Mouse (Mus musculus) spleen, adult 2 months (tissue): ENCODE measurements around the gene Naxe.

Experiments
- CTCF ChIP-seq: fragments of 200-500 bp; IDR thresholded peaks from 2 replicates; pipeline ENCODE4 v1.5.1; 2011; ENCODE audit warnings: mild to moderate bottlenecking, inconsistent platforms; ENCODE audit not compliant: insufficient read depth, insufficient read length, insufficient replicate concordance; ENCODE audit errors: extremely low read depth
- POLR2A ChIP-seq: fragments of 200-500 bp; IDR thresholded peaks from 2 replicates; pipeline ENCODE4 v1.6.1; 2011; ENCODE audit warnings: low read depth, low read length, inconsistent platforms

- TF ChIP-seq POLR2A (no peak), CTCF (no peak)
Observed at GRCm38 (mm10) chr3:88027434-88028186, 30.7 kb downstream of the Naxe start, which contains the start of gene Hapln2.
